Mouse (Mus musculus): ENCODE data around the gene Defb22.

- TF ChIP-seq CTCF (conservative IDR thresholded peaks at IDR 0.05; ENCODE audit: low read length) (no peak), NANOG (IDR thresholded peaks at IDR 0.05; ENCODE audit: borderline replicate concordance, low read length) (no peak)
Measured at GRCm38 (mm10) chr2:152459241-152459640, 30.7 kb downstream of the Defb22 start.
